Mouse (Mus musculus): ENCODE data around the gene Lmod3. TPM values are rescaled to one million over a fixed set of nuclear protein-coding genes. Genes with fewer than 3 reads are reported as not detected.
A peak's percentile ranks its signal among the peaks of the same experiment; 100 is the strongest.
"Not testable (repeated sequence)": the region's sequence is repeated elsewhere in the genome, so short reads cannot be mapped to it uniquely, and the experiment has no call there.

The Lmod3 gene
- total RNA-seq, 2 experiments from 2014 or later: not detected

DNA sequence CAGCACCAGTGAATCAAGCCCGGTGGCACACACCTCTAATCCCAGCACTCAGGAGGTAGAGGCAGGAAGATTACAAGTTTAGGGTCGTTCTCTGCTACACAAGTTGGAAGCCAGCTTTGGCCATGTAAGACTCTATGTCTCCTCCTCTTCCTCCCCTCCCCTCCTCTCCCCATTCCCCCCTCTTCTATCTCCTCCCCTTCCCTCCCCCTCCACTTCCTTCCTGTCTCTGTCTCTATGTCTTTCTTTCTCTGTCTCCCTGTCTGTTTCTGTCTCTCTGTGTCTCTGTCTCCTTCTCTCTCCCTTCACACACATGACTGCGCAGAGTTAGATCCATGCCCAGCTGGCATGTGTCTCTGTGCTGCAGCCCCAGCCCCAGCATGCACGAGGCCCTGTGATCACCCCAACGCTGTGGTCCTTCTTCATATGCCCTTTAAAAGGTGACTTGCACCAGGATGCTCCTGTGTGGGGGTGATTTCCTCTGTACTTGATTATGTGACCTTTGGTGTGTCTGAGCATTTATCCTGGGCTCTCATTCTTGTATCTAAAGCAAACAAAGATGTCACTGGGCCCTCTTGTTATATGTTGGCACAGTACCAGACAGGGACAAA, 24.4 kb upstream of the Lmod3 start:
- no peak for DNase-seq (ENCODE audit: low spot score in 2 of 2)

DNA sequence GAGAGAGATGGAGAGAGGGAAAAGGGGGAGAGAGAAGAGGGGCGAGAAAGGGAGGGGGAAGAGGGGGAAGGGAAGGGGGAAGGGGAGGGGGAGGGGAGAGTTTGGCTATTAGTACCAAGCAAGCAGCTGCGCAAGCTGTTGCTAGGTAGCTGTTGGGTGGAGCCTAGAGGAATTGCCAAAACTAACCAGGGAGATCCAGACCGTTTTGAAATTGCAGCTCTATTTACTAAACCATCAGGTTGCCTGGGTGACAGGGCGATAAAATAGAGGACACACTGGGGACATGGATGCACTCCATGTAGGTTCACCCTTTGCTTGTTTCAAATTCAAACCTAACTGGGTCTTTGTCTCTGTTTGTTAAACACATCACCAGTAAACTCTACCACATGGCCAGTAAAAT, 23.8 kb upstream of the Lmod3 start:
- peak in 1 of 2 experiments; percentile 11 for DNase-seq (ENCODE audit: low spot score in 2 of 2)

DNA sequence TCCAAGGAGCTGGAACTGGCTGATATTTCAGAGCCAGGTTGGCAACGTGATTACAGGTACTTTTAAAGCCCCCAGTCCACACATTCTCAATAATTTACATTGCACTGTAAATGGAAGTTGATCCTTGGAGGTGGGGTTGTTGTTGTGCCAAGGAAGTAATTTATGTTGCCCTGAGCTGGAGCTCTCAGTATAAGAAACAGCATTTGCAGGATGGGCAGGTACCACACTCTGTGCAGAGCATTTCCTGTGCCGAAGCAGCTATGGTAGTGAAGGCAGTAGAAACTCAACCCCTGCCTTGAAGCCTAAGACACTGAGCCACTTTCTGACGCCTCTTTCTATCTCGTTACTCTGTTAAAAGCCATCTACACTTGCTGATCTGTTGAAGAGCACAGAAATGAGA, 23.2 kb upstream of the Lmod3 start:
- DNase-seq (ENCODE audit: low spot score in 2 of 2): no peak

GRCm38 (mm10) chr6:97273777-97274176, 21.2 kb upstream of the Lmod3 start:
- DNase-seq (ENCODE audit: low spot score in 2 of 2): no peak

DNA sequence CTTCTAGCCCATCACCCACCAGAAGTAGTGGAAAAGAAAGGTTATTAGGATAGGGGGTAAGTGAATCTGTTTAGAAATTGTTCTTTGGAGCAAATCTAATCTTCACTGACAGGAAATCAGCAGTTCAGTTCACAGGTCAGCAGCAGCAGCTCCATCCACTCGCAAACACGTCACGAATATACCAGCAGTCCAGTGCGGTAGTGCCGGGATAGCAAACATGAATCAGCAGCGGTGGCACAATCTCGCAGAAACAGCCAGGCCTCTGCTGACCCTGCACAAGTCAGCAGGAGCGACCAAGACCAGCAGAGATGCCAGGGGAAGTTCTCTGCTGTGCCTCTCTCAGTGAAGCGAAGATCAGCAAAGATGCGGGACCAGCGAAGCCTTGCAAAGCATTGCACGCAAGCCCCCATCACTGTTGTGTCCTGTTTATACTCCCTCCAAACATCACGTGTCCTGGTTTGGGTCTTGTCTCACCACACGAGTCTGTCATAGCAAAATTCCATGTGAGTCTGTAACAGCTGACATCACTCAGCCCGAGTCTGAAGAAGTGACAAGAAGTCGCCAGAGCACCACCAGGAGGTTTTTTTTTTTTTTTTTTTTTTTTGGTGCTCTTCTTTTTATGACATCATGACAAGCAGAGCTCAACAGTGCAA, 20.6 kb upstream of the Lmod3 start:
- DNase-seq (ENCODE audit: low spot score in 2 of 2): no peak

DNA sequence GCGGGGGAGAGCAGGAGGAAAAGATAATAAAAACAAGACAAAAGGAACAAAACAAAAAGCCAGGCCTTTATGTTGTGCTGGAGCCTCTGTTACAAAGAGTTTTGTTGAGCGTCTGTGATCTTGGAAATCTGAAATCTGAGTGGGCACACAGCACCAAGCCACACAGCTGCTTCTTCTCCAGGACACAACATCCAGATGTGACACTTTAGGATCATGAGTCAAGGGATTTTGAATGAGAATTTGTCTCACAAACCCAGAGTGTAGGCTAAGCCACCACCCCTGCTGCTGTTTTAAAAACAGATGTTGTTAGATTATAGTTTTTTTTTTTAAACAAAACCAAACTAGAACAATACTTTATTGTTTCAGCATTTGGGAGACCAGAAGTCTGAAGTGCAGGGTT, 19.8 kb upstream of the Lmod3 start:
- DNase-seq (ENCODE audit: low spot score in 2 of 2): no peak

GRCm38 (mm10) chr6:97269596-97269995, 17.0 kb upstream of the Lmod3 start:
- DNase-seq (ENCODE audit: low spot score in 2 of 2): no peak

GRCm38 (mm10) chr6:97267132-97267531, 14.6 kb upstream of the Lmod3 start:
- no peak for DNase-seq (ENCODE audit: low spot score in 2 of 2)

DNA sequence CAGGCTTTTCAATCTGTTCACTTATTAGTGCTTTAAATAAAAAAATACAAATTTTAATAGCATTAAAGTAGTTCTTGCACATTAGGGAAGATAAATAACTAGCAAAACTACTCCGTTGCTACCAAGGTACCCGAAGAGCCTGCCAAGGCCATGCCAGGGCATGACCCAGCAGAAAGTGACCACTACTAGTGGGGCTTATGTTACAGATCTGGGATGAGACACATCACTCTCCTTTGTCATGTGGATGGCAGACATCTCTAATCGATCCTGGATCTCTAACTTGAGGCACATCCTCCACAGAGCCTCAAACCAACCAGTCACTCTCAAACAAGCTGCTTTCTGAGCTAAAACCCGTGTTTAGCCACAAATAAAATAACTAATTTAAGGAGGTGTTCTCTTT, 14.1 kb upstream of the Lmod3 start:
- DNase-seq (ENCODE audit: low spot score in 2 of 2): no peak

DNA sequence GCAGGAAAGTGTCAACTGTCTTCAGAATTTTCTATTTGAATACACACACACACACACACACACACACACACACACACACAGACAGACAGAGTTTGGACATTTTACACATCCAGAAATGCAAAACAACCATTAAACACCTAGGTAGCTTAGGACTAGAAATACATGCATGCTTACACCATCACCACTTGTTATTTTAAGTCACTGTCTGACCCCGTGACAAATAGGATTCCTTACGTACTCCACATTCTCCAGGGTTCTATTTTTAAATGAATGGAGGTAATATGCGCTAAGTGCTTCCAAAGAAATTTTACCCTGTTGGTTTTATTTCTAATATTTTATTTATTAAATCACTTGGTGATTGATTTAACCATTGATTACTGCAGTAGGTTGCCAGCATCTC, 13.1 kb upstream of the Lmod3 start:
- DNase-seq (ENCODE audit: low spot score in 2 of 2): no peak

- no peak for DNase-seq (ENCODE audit: low spot score in 2 of 2)
Observed at GRCm38 (mm10) chr6:97265240-97265639, 12.7 kb upstream of the Lmod3 start.

GRCm38 (mm10) chr6:97263750-97264149, 11.2 kb upstream of the Lmod3 start:
- DNase-seq (ENCODE audit: low spot score in 2 of 2): not testable (repeated sequence)

GRCm38 (mm10) chr6:97262229-97262628, 9.7 kb upstream of the Lmod3 start:
- no peak for DNase-seq (ENCODE audit: low spot score in 2 of 2)

GRCm38 (mm10) chr6:97259926-97260325, 7.4 kb upstream of the Lmod3 start:
- DNase-seq (ENCODE audit: low spot score in 2 of 2): not testable (repeated sequence)

DNA sequence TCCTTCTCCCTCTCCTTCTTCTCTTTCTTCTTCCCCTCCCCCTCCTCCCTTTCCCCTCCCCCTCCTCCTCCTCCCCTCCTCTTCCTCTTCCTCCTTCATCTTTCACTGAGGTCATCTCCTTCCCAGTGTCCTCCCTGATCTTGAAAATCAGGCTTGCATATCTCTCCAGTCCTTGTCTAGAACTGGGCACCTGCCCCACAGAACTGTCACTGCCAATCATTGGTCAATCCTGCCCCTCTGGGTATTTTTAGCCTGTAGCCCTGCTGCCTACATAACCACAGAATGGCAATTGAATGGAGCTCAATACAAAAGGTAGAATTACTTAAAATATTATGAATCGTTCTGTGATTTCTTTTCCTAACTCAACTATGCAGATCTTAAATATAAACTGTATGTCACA, 5.9 kb upstream of the Lmod3 start:
- DNase-seq (ENCODE audit: low spot score in 2 of 2): no peak

GRCm38 (mm10) chr6:97252086-97252485, 473 bp downstream of the Lmod3 start:
- DNase-seq (ENCODE audit: low spot score in 2 of 2): no peak

- DNase-seq (ENCODE audit: low spot score in 2 of 2): peak; percentile 36 to 85
Observed at GRCm38 (mm10) chr6:97250966-97251365, 1.6 kb downstream of the Lmod3 start.

DNA sequence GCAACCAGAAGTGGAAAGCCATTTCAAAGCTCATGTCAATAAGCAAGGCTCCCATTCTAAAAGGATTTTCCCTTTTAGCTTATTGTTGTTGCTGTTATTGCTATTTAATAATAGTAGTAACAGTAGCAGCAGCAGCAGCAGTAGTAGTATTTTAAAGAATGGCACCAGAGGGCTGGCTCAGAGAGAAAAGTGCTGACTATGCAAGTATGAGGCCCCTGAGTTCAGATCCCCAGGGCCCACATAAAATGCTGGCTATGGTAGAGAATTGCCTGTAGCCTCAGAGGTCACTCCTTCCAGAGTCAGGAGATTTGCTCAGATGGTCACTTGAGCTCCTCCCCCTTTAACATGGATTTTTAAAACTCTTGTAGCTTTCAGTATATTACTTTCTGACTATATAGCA, 7.4 kb downstream of the Lmod3 start:
- DNase-seq (ENCODE audit: low spot score in 2 of 2): no peak

- DNase-seq (ENCODE audit: low spot score in 2 of 2): no peak
Observed at GRCm38 (mm10) chr6:97242522-97242921, 10.0 kb downstream of the Lmod3 start.

- DNase-seq (ENCODE audit: low spot score in 2 of 2): no peak
Observed at GRCm38 (mm10) chr6:97240092-97240491, 12.5 kb downstream of the Lmod3 start.

DNA sequence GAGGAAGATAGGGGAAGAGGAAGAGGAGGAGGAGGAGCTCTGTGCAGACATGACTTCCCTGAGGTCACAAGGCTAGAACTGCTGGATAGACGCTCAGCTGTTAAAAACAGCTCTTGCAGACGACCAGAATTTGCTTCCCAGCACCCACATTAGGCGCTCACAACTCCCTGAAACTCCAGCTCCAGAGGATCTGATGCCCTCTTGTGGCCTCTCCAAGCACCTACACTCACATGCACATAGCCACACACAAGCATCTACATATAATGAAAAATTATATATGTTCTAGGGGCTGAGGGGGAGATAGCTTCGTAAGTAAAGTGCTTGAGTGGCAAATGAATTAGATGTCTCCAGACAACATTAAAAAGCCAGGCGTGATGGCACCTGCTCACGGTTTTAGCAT, 13.2 kb downstream of the Lmod3 start:
- DNase-seq (ENCODE audit: low spot score in 2 of 2): no peak

DNA sequence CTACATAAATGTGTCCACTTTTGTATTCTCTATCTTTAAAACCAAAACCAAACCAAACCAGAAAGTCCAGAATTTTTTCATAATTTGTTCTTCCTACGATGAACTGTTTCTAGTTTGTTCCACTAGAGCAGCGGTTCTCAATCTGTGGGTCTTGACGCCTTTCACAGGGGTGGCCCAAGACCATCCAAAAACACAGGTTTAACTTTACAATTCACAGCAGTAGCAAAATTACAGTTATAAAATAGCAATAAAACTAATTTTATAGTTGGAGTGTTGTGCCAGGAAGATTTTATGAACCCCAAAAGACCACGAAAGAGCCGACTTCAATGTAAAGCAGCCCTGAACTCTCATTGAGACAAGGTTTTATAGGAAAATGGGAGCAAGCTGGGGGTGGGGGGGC, 16.5 kb downstream of the Lmod3 start:
- DNase-seq (ENCODE audit: low spot score in 2 of 2): no peak

All from layer of hippocampus, adult 18-20 months (tissue).